Mouse (Mus musculus): ENCODE results near the gene Tamm41. TPM values are rescaled to one million over a fixed set of nuclear protein-coding genes. Genes with fewer than 3 reads are reported as not detected.

Tamm41 gene
- total RNA-seq (2022): 10 to 100 TPM; 20.3 to 25.4 (median 20.8) TPM

- DNase-seq (ENCODE audit: low spot score in 2 of 2): peak; percentile 59 to 69
These were observed at the start of gene Tamm41 for GRCm38 (mm10) chr6:115037103-115038094. Gene Tamm41, minus strand, starts transcription at chr6:115037876.

GRCm38 (mm10) chr6:115085274-115085841, 47.7 kb upstream of the Tamm41 start:
- peak; percentile 53 to 92 for DNase-seq (ENCODE audit: low spot score in 2 of 2)

- no peak for DNase-seq (ENCODE audit: low spot score in 2 of 2)
These were observed 39.3 kb upstream of the Tamm41 start for GRCm38 (mm10) chr6:115076781-115077575.

- peak in 1 of 2 experiments; percentile 61 for DNase-seq (ENCODE audit: low spot score in 2 of 2)
These were observed 34.3 kb upstream of the Tamm41 start for GRCm38 (mm10) chr6:115072024-115072423.

GRCm38 (mm10) chr6:115065411-115066241, 27.9 kb upstream of the Tamm41 start:
- DNase-seq (ENCODE audit: low spot score in 2 of 2): peak in 1 of 2 experiments; percentile 38

- DNase-seq (ENCODE audit: low spot score in 2 of 2): no peak
These were observed 25.1 kb upstream of the Tamm41 start for GRCm38 (mm10) chr6:115062605-115063350.

- DNase-seq (ENCODE audit: low spot score in 2 of 2): no peak
These were observed 21.6 kb upstream of the Tamm41 start for GRCm38 (mm10) chr6:115059227-115059626.

- DNase-seq (ENCODE audit: low spot score in 2 of 2): no peak
These were observed 19.0 kb upstream of the Tamm41 start for GRCm38 (mm10) chr6:115056699-115057098.

GRCm38 (mm10) chr6:115055440-115055839, 17.8 kb upstream of the Tamm41 start:
- no peak for DNase-seq (ENCODE audit: low spot score in 2 of 2)

GRCm38 (mm10) chr6:115051586-115052197, 14.0 kb upstream of the Tamm41 start:
- no peak for DNase-seq (ENCODE audit: low spot score in 2 of 2)

GRCm38 (mm10) chr6:115049015-115049414, 11.3 kb upstream of the Tamm41 start:
- DNase-seq (ENCODE audit: low spot score in 2 of 2): no peak

- DNase-seq (ENCODE audit: low spot score in 2 of 2): no peak
These were observed 10.1 kb upstream of the Tamm41 start for GRCm38 (mm10) chr6:115047816-115048215.

- DNase-seq (ENCODE audit: low spot score in 2 of 2): no peak
These were observed 8.4 kb upstream of the Tamm41 start for GRCm38 (mm10) chr6:115046064-115046463.

- DNase-seq (ENCODE audit: low spot score in 2 of 2): no peak
These were observed 7.0 kb upstream of the Tamm41 start for GRCm38 (mm10) chr6:115044709-115045108.

GRCm38 (mm10) chr6:115043657-115044500, 6.2 kb upstream of the Tamm41 start:
- no peak for DNase-seq (ENCODE audit: low spot score in 2 of 2)

- no peak for DNase-seq (ENCODE audit: low spot score in 2 of 2)
These were observed 4.9 kb upstream of the Tamm41 start for GRCm38 (mm10) chr6:115042609-115043008.

GRCm38 (mm10) chr6:115033441-115033840, 4.2 kb downstream of the Tamm41 start:
- no peak for DNase-seq (ENCODE audit: low spot score in 2 of 2)

GRCm38 (mm10) chr6:115030098-115030497, 7.6 kb downstream of the Tamm41 start:
- DNase-seq (ENCODE audit: low spot score in 2 of 2): no peak

- no peak for DNase-seq (ENCODE audit: low spot score in 2 of 2)
These were observed 8.4 kb downstream of the Tamm41 start for GRCm38 (mm10) chr6:115029248-115029647.

Data from left cerebral cortex, adult 8-10 months (tissue).